Comparison of ENCODE assay signal across 20 mouse cellular contexts in the genomic region with DNA sequence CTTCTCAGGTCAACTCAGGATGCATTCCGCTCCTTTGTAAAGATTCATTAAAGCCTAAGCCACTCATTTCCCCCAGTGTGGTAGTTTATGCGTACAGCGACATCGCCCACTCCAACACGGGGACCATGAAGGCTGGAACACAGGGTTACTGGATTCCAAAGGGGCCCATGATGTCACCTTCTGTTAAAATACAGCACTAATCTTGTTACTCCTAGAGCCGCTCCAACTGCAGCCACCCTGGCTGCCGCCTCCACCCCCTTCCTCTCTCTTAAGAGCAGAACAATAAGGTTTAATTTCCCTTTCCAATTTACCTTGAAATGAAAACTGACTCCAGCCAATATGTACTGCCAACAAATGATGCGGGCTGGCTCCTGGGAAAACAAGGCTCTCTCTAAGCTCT. TPM values are rescaled to one million over a fixed set of nuclear protein-coding genes. Genes with fewer than 3 reads are reported as not detected.
A peak's percentile ranks its signal among the peaks of the same experiment; 100 is the strongest.
DNase-seq lines count a peak whose midpoint lies in the region; ATAC-seq lines count a peak whose summit lies in the region.
"Had no signal": no experiment of that assay in that cellular context is flagged by ENCODE, and none has a peak within 500 bp of the region (broad histone marks: within the 10 kb centered on the region; RNA-seq: fewer than 3 reads in every experiment).

No protein-coding gene starts in this region.

- no peak for DNase-seq in hindbrain, embryonic 10.5 days (ENCODE audit: low spot score)
- no peak for DNase-seq in midbrain, embryonic 10.5 days (ENCODE audit: low spot score)
- peak; percentile 46 for DNase-seq in MN1 (ENCODE audit: low spot score)
- DNase-seq in cerebellum, postnatal 14 days: no peak
- no peak for DNase-seq in thymus, postnatal 4 days
- DNase-seq: adrenal gland, postnatal 14 days; cerebellum, adult 11-12 months; cerebellum, postnatal 36 days; gastrocnemius, postnatal 10 days; kidney, adult 18-20 months; kidney, postnatal 36 days; lung, adult 2 months; right cerebral cortex, postnatal 25 days had no signal

- peak overlapping the region; percentile 82 for H3K9ac ChIP-seq in hindbrain, embryonic 13.5 days
- no peak overlapping the region; the same call in 1 of the 2 replicates for H3K9ac ChIP-seq in midbrain, embryonic 13.5 days (replicated peaks)
- peak overlapping the region; percentile 78 for H3K9ac ChIP-seq in neural tube, embryonic 13.5 days
- H3K9ac ChIP-seq: forebrain, embryonic 12.5 days had no signal

- H3K36me3 ChIP-seq in hindbrain, embryonic 13.5 days: peaks cover 36% of the 10 kb centered on the region
- peaks cover 45% of the 10 kb centered on the region for H3K36me3 ChIP-seq in hindbrain, embryonic 10.5 days
- peaks cover 39% of the 10 kb centered on the region for H3K36me3 ChIP-seq in midbrain, embryonic 13.5 days
- H3K36me3 ChIP-seq in midbrain, embryonic 10.5 days: peaks cover 40% of the 10 kb centered on the region
- H3K36me3 ChIP-seq in neural tube, embryonic 13.5 days: peaks cover 37% of the 10 kb centered on the region

- H3K4me1 ChIP-seq in hindbrain, embryonic 13.5 days (replicated peaks): peaks cover 37% of the 10 kb centered on the region
- H3K4me1 ChIP-seq in hindbrain, embryonic 10.5 days (replicated peaks): peaks cover 12% of the 10 kb centered on the region
- peaks cover 30% of the 10 kb centered on the region for H3K4me1 ChIP-seq in midbrain, embryonic 13.5 days (replicated peaks)
- peaks cover 25% of the 10 kb centered on the region for H3K4me1 ChIP-seq in midbrain, embryonic 10.5 days
- peaks cover 43% of the 10 kb centered on the region for H3K4me1 ChIP-seq in neural tube, embryonic 13.5 days (replicated peaks)

- no peaks in the 10 kb centered on the region for H3K27me3 ChIP-seq in hindbrain, embryonic 13.5 days
- H3K27me3 ChIP-seq in hindbrain, embryonic 10.5 days (ENCODE audit: insufficient read depth, poor library complexity, severe bottlenecking): no peaks in the 10 kb centered on the region
- H3K27me3 ChIP-seq in midbrain, embryonic 13.5 days: no peaks in the 10 kb centered on the region
- H3K27me3 ChIP-seq in midbrain, embryonic 10.5 days (ENCODE audit: low read depth, poor library complexity, severe bottlenecking): no peaks in the 10 kb centered on the region
- H3K27me3 ChIP-seq in neural tube, embryonic 13.5 days: no peaks in the 10 kb centered on the region
- H3K27me3 ChIP-seq: forebrain, embryonic 12.5 days; Patski had no signal

- no peaks in the 10 kb centered on the region for H3K9me3 ChIP-seq in hindbrain, embryonic 13.5 days
- no peaks in the 10 kb centered on the region for H3K9me3 ChIP-seq in hindbrain, embryonic 10.5 days
- H3K9me3 ChIP-seq in midbrain, embryonic 13.5 days: no peaks in the 10 kb centered on the region
- H3K9me3 ChIP-seq in midbrain, embryonic 10.5 days (replicated peaks): no peaks in the 10 kb centered on the region
- no peaks in the 10 kb centered on the region for H3K9me3 ChIP-seq in neural tube, embryonic 13.5 days
- H3K9me3 ChIP-seq: forebrain, embryonic 12.5 days; limb, embryonic 10.5 days had no signal

- peak overlapping the region; percentile 87 for H3K27ac ChIP-seq in hindbrain, embryonic 13.5 days
- no peak overlapping the region for H3K27ac ChIP-seq in hindbrain, embryonic 10.5 days
- no peak overlapping the region for H3K27ac ChIP-seq in midbrain, embryonic 13.5 days
- no peak overlapping the region for H3K27ac ChIP-seq in midbrain, embryonic 10.5 days (replicated peaks)
- peak overlapping the region; percentile 90 for H3K27ac ChIP-seq in neural tube, embryonic 13.5 days (replicated peaks)
- H3K27ac ChIP-seq: forebrain, embryonic 12.5 days; limb, embryonic 10.5 days; stomach, postnatal 0 days had no signal

- WGBS in hindbrain, embryonic 13.5 days: 74% methylated on average over 8 of the region's 8 CpGs
- 89% methylated on average over 8 of the region's 8 CpGs for WGBS in hindbrain, embryonic 10.5 days
- 78% methylated on average over 8 of the region's 8 CpGs for WGBS in midbrain, embryonic 13.5 days
- WGBS in midbrain, embryonic 10.5 days: 88% methylated on average over 8 of the region's 8 CpGs
- 57% methylated on average over 8 of the region's 8 CpGs for WGBS in neural tube, embryonic 13.5 days

- H3K4me3 ChIP-seq in hindbrain, embryonic 13.5 days: peak overlapping the region; percentile 71
- H3K4me3 ChIP-seq in hindbrain, embryonic 10.5 days: no peak overlapping the region
- H3K4me3 ChIP-seq in midbrain, embryonic 13.5 days (replicated peaks): no peak overlapping the region
- no peak overlapping the region for H3K4me3 ChIP-seq in midbrain, embryonic 10.5 days
- H3K4me3 ChIP-seq in neural tube, embryonic 13.5 days: peak overlapping the region; percentile 59
- H3K4me3 ChIP-seq: forebrain, embryonic 12.5 days; limb, embryonic 10.5 days had no signal

- peak overlapping the region; percentile 80 for H3K4me2 ChIP-seq in hindbrain, embryonic 13.5 days
- 0 out of 2 replicates have a peak overlapping the region, but pooled peaks have one; percentile 15 for H3K4me2 ChIP-seq in midbrain, embryonic 13.5 days (replicated peaks)
- H3K4me2 ChIP-seq in neural tube, embryonic 13.5 days: peak overlapping the region; percentile 90
- H3K4me2 ChIP-seq: forebrain, embryonic 12.5 days had no signal

- ATAC-seq in hindbrain, embryonic 13.5 days (ENCODE audit: low FRiP score): no peak
- ATAC-seq in midbrain, embryonic 13.5 days: no peak
- ATAC-seq in neural tube, embryonic 13.5 days (ENCODE audit: low read depth): peak; percentile 52; the same call in 1 of the 2 replicates
- ATAC-seq: Patski had no signal

RNA-seq across cellular contexts. Expression of gene Snx11, which starts 2.3 kb away (rescaled TPM):
- polyA plus RNA-seq in hindbrain, embryonic 13.5 days (2015; fragmentation: Nextera tagmentation; extraction: Ambion mirVana): 69.0 and 71.8 TPM in 2 replicates
- 28.0 and 30.4 TPM in 2 replicates for polyA plus RNA-seq in hindbrain, embryonic 10.5 days (2016; fragmentation: Nextera tagmentation; extraction: Ambion mirVana)
- polyA plus RNA-seq in midbrain, embryonic 13.5 days (2015; fragmentation: Nextera tagmentation; extraction: Ambion mirVana): 45.6 and 47.4 TPM in 2 replicates
- 27.6 and 33.0 TPM in 2 replicates for polyA plus RNA-seq in midbrain, embryonic 10.5 days (2016; fragmentation: Nextera tagmentation; extraction: Ambion mirVana)
- polyA plus RNA-seq in neural tube, embryonic 13.5 days (2015; fragmentation: Nextera tagmentation; extraction: Ambion mirVana): 78.0 and 84.2 TPM in 2 replicates

RNA-seq across cellular contexts. Expression of gene Cbx1, which starts 13.9 kb away (rescaled TPM):
- 108 and 109 TPM in 2 replicates for polyA plus RNA-seq in hindbrain, embryonic 13.5 days (2015; fragmentation: Nextera tagmentation; extraction: Ambion mirVana)
- polyA plus RNA-seq in hindbrain, embryonic 10.5 days (2016; fragmentation: Nextera tagmentation; extraction: Ambion mirVana): 158 and 198 TPM in 2 replicates
- polyA plus RNA-seq in midbrain, embryonic 13.5 days (2015; fragmentation: Nextera tagmentation; extraction: Ambion mirVana): 130 and 137 TPM in 2 replicates
- polyA plus RNA-seq in midbrain, embryonic 10.5 days (2016; fragmentation: Nextera tagmentation; extraction: Ambion mirVana): 193 and 198 TPM in 2 replicates
- polyA plus RNA-seq in neural tube, embryonic 13.5 days (2015; fragmentation: Nextera tagmentation; extraction: Ambion mirVana): 91.6 and 95.1 TPM in 2 replicates

RNA-seq across cellular contexts. Expression of gene Nfe2l1, which starts 54.7 kb away (rescaled TPM):
- polyA plus RNA-seq in hindbrain, embryonic 13.5 days (2015; fragmentation: Nextera tagmentation; extraction: Ambion mirVana): 69.8 and 72.6 TPM in 2 replicates
- polyA plus RNA-seq in hindbrain, embryonic 10.5 days (2016; fragmentation: Nextera tagmentation; extraction: Ambion mirVana): 65.7 and 71.8 TPM in 2 replicates
- 67.8 and 69.0 TPM in 2 replicates for polyA plus RNA-seq in midbrain, embryonic 13.5 days (2015; fragmentation: Nextera tagmentation; extraction: Ambion mirVana)
- 71.9 and 78.0 TPM in 2 replicates for polyA plus RNA-seq in midbrain, embryonic 10.5 days (2016; fragmentation: Nextera tagmentation; extraction: Ambion mirVana)
- polyA plus RNA-seq in neural tube, embryonic 13.5 days (2015; fragmentation: Nextera tagmentation; extraction: Ambion mirVana): 66.2 and 66.5 TPM in 2 replicates

Comparison
In these comparisons a context has a peak if more than half of its experiments do, and no peak if none do; other contexts are left out.
1. H3K27ac ChIP-seq: peak in hindbrain, embryonic 13.5 days (single experiment) and neural tube, embryonic 13.5 days (single experiment); none in hindbrain, embryonic 10.5 days (single experiment), midbrain, embryonic 13.5 days (single experiment) and midbrain, embryonic 10.5 days (single experiment).
2. H3K4me3 ChIP-seq: peak in hindbrain, embryonic 13.5 days (single experiment) and neural tube, embryonic 13.5 days (single experiment); none in hindbrain, embryonic 10.5 days (single experiment), midbrain, embryonic 13.5 days (single experiment) and midbrain, embryonic 10.5 days (single experiment).
3. H3K4me2 ChIP-seq: peak in every context shown above with its lines; median percentile 90 in neural tube, embryonic 13.5 days; 80 in hindbrain, embryonic 13.5 days; 15 in midbrain, embryonic 13.5 days.